Mouse (Mus musculus) MEL (cell line): ENCODE results near the gene Lpin3. TPM values are rescaled to one million over a fixed set of nuclear protein-coding genes. Genes with fewer than 3 reads are reported as not detected.

Experiments used
- DNase-seq: peaks from one replicate; pipeline ENCODE4 v3.0.0; 2011; ENCODE audit warnings: low read depth, low spot score
- H3K27ac ChIP-seq: 2 replicates; pipeline ENCODE4 v1.5.1; 2012; ENCODE audit warnings: low read depth, mild to moderate bottlenecking, control low read depth, low read length, moderate library complexity; ENCODE audit not compliant: control insufficient read depth
- H3K27me3 ChIP-seq, 2 experiments: fragments of 150-350 bp in 1 of 2; sonication (generic) in 1 of 2; 2 replicates each; pipeline ENCODE4 v1.6.1; 2012; ENCODE audit warnings: low read length in 2 of 2, mild to moderate bottlenecking in 2 of 2, improper control_type of control experiment in 1 of 2, moderate library complexity in 1 of 2; ENCODE audit not compliant: insufficient read depth in 2 of 2, control insufficient read depth in 1 of 2
- H3K36me3 ChIP-seq, 2 experiments: 2 replicates each; pipeline ENCODE4 v1.6.1; 2012 to 2014; ENCODE audit warnings: low read length in 2 of 2, improper control_type of control experiment in 1 of 2, inconsistent platforms in 1 of 2, mild to moderate bottlenecking in 1 of 2; ENCODE audit not compliant: insufficient read depth in 2 of 2, control insufficient read depth in 1 of 2
- H3K4me1 ChIP-seq, 2 experiments: fragments of 150-350 bp in 1 of 2; sonication (generic) in 1 of 2; 2 replicates each; pipeline ENCODE4 v1.6.1; 2012; ENCODE audit warnings: low read length in 2 of 2, improper control_type of control experiment in 1 of 2, mild to moderate bottlenecking in 1 of 2; ENCODE audit not compliant: insufficient read depth in 2 of 2, control insufficient read depth in 1 of 2
- H3K4me3 ChIP-seq, 2 experiments: fragments of 150-350 bp in 1 of 2; sonication (generic) in 1 of 2; 2 replicates each; pipeline ENCODE4 v1.5.1; 2012; ENCODE audit warnings: low read depth in 2 of 2, low read length in 2 of 2, mild to moderate bottlenecking in 2 of 2, moderate library complexity in 2 of 2, control low read depth in 1 of 2, improper control_type of control experiment in 1 of 2; ENCODE audit not compliant: control insufficient read depth in 1 of 2, insufficient read depth in 1 of 2
- H3K79me2 ChIP-seq: 2 replicates; pipeline ENCODE4 v1.6.1; 2012; ENCODE audit warnings: mild to moderate bottlenecking, low read length, moderate library complexity; ENCODE audit not compliant: control insufficient read depth, poor library complexity, insufficient read depth
- H3K9ac ChIP-seq: 2 replicates; pipeline ENCODE4 v1.6.1; 2012; ENCODE audit warnings: low read depth, mild to moderate bottlenecking, control low read depth, low read length, moderate library complexity; ENCODE audit not compliant: control insufficient read depth, poor library complexity, severe bottlenecking
- H3K9me3 ChIP-seq: fragments of 150-350 bp; sonication (generic); replicated peaks from 2 replicates; pipeline ENCODE4 v1.6.1; 2012; ENCODE audit warnings: mild to moderate bottlenecking, low read length, improper control_type of control experiment, moderate library complexity; ENCODE audit not compliant: insufficient read depth
- BHLHE40 ChIP-seq: IDR thresholded peaks from 2 replicates; pipeline ENCODE4 v1.6.1; 2012; ENCODE audit warnings: low read depth, mild to moderate bottlenecking, inconsistent platforms, low read length, improper control_type of control experiment, borderline replicate concordance
- CTCF ChIP-seq, 3 experiments: IDR thresholded peaks in 2 of 3; conservative IDR thresholded peaks in 1 of 3; 2 replicates each; pipeline ENCODE4 v1.5.1; 2011 to 2012; ENCODE audit warnings: low read length in 3 of 3, low read depth in 2 of 3, mild to moderate bottlenecking in 2 of 3, improper control_type of control experiment in 1 of 3, inconsistent platforms in 1 of 3, mixed read lengths in 1 of 3, moderate library complexity in 1 of 3; ENCODE audit not compliant: control insufficient read depth in 1 of 3, insufficient read depth in 1 of 3, poor library complexity in 1 of 3, severe bottlenecking in 1 of 3
- ELF1 ChIP-seq: IDR thresholded peaks from 2 replicates; pipeline ENCODE4 v1.6.1; 2014; ENCODE audit warnings: low read depth, mild to moderate bottlenecking, inconsistent platforms, low read length, improper control_type of control experiment, moderate library complexity
- EP300 ChIP-seq, 2 experiments: IDR thresholded peaks; 2 replicates each; pipeline ENCODE4 v1.6.1; 2011; ENCODE audit warnings: improper control_type of control experiment in 2 of 2, low read length in 2 of 2, low read depth in 1 of 2, mild to moderate bottlenecking in 1 of 2
- GATA1 ChIP-seq: IDR thresholded peaks from 2 replicates; pipeline ENCODE4 v1.6.1; 2011; ENCODE audit warnings: low read depth, low read length, improper control_type of control experiment
- HCFC1 ChIP-seq: IDR thresholded peaks from 2 replicates; pipeline ENCODE4 v1.6.1; 2012; ENCODE audit warnings: low read depth, mild to moderate bottlenecking, inconsistent platforms, low read length, improper control_type of control experiment, moderate library complexity
- JUND ChIP-seq: IDR thresholded peaks from 2 replicates; pipeline ENCODE4 v1.6.1; 2011; ENCODE audit warnings: low read depth, mild to moderate bottlenecking, improper control_type of control experiment, low read length
- MAFK ChIP-seq: IDR thresholded peaks from 2 replicates; pipeline ENCODE4 v1.6.1; 2011; ENCODE audit warnings: low read depth, mild to moderate bottlenecking, low read length, improper control_type of control experiment, borderline replicate concordance
- MAZ ChIP-seq: IDR thresholded peaks from 2 replicates; pipeline ENCODE4 v1.6.1; 2012; ENCODE audit warnings: low read depth, mild to moderate bottlenecking, inconsistent platforms, low read length, improper control_type of control experiment
- MEF2A ChIP-seq: IDR thresholded peaks from 2 replicates; pipeline ENCODE4 v1.6.1; 2014; ENCODE audit warnings: low read depth, mild to moderate bottlenecking, inconsistent platforms, low read length, improper control_type of control experiment; ENCODE audit not compliant: poor library complexity, insufficient replicate concordance, severe bottlenecking; ENCODE audit errors: extremely low read depth
- MXI1 ChIP-seq: IDR thresholded peaks from 2 replicates; pipeline ENCODE4 v1.6.1; 2011; ENCODE audit warnings: mild to moderate bottlenecking, low read depth, low read length, improper control_type of control experiment
- MYB ChIP-seq: IDR thresholded peaks from 2 replicates; pipeline ENCODE4 v1.6.1; 2011; ENCODE audit warnings: mild to moderate bottlenecking, low read depth, low read length, improper control_type of control experiment
- MYC ChIP-seq: IDR thresholded peaks from 2 replicates; pipeline ENCODE4 v1.6.1; 2011; ENCODE audit warnings: low read depth, mild to moderate bottlenecking, low read length, improper control_type of control experiment, moderate library complexity
- POLR2A ChIP-seq, 2 experiments: IDR thresholded peaks; 2 replicates each; pipeline ENCODE4 v1.6.1; 2011 to 2012; ENCODE audit warnings: low read length in 2 of 2, mild to moderate bottlenecking in 2 of 2, control low read depth in 1 of 2, improper control_type of control experiment in 1 of 2, low read depth in 1 of 2, moderate library complexity in 1 of 2; ENCODE audit not compliant: control insufficient read depth in 1 of 2, insufficient read depth in 1 of 2, poor library complexity in 1 of 2
- RAD21 ChIP-seq: IDR thresholded peaks from 2 replicates; pipeline ENCODE4 v1.6.1; 2011; ENCODE audit warnings: mild to moderate bottlenecking, low read depth, low read length, improper control_type of control experiment
- RCOR1 ChIP-seq: IDR thresholded peaks from 2 replicates; pipeline ENCODE4 v1.6.1; 2012; ENCODE audit warnings: low read depth, mild to moderate bottlenecking, inconsistent platforms, low read length, improper control_type of control experiment
- SIN3A ChIP-seq: IDR thresholded peaks from 2 replicates; pipeline ENCODE4 v1.6.1; 2012; ENCODE audit warnings: low read length, improper control_type of control experiment, inconsistent platforms
- TAL1 ChIP-seq: IDR thresholded peaks from 2 replicates; pipeline ENCODE4 v1.6.1; 2012; ENCODE audit warnings: mild to moderate bottlenecking, inconsistent platforms, low read length, moderate library complexity, mixed read lengths
- TBP ChIP-seq: IDR thresholded peaks from 2 replicates; pipeline ENCODE4 v1.8.0; 2011; ENCODE audit warnings: low read depth, low read length, improper control_type of control experiment
- TCF12 ChIP-seq: IDR thresholded peaks from 2 replicates; pipeline ENCODE4 v1.6.1; 2014; ENCODE audit warnings: low read depth, mild to moderate bottlenecking, inconsistent platforms, low read length, improper control_type of control experiment, moderate library complexity
- ZMIZ1 ChIP-seq: IDR thresholded peaks from 2 replicates; pipeline ENCODE4 v1.6.1; 2012; ENCODE audit warnings: low read depth, mild to moderate bottlenecking, inconsistent platforms, low read length, improper control_type of control experiment, moderate library complexity
- ZNF384 ChIP-seq: IDR thresholded peaks from 2 replicates; pipeline ENCODE4 v1.6.1; 2012; ENCODE audit warnings: low read depth, mild to moderate bottlenecking, inconsistent platforms, low read length, improper control_type of control experiment
- polyA plus RNA-seq, 2 experiments: library from polyadenylated mRNA; stranded (reverse) in 1 of 2; unstranded in 1 of 2; fragments of >175 nt in 1 of 2; fragments of >200 nt in 1 of 2; gene quantifications; 2 replicates each; pipeline versions ENCODE4 v1.2.1 to v1.2.4; 2012; ENCODE audit warnings: low replicate concordance in 2 of 2, low read depth in 1 of 2; ENCODE audit not compliant: insufficient read length in 2 of 2, insufficient read depth in 1 of 2, missing spikeins in 1 of 2
- total RNA-seq: library from RNA; depleted of rRNA; stranded (reverse); fragments of 300-350 nt; gene quantifications from 2 replicates; pipeline ENCODE4 v1.2.3, GENCODE M21; 2012

Gene Lpin3
- total and polyA plus RNA-seq, 3 experiments = 0.08 to 0.17 TPM; not detected in 1

DNA sequence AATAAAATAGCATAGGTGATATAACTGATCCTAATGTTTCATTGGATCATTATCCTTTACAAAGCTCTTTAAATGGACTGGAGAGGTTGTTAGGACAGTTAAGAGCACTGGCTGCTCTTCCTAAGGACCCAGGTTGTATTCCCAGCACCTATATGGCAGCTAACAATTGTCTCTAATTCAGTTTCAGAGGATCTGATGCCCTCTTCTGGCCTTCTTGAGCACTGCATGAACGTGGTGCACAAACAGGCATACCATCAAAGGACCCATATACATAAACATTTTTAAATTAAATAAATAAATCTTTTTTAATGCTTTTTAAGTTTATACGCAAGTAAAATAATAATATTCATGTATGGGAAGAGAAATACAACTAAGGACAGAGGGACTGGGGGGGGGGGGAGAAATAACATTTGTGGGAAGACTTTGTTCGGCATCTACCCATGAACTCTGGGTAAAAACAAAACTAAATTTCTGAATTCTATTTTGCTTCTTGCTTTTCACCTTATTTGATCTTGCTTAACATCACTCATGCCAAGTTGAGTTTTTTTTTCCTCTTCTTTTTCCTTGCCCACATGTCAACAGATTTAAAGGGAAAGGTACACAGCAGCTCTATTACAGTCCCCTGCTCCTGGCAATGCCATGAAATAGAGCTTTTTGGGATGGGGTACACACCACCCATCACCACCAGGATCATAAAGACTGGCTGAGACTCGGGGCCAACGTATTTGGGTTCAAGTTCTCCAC lies 23.9 kb upstream of the Lpin3 start:
- TF ChIP-seq CTCF (IDR thresholded peaks at IDR 0.05 in 2 of 3, conservative IDR thresholded peaks at IDR 0.05 in 1 of 3; ENCODE audit: control insufficient read depth in 1 of 3, insufficient read depth in 1 of 3, low read depth in 2 of 3, low read length in 3 of 3, poor library complexity in 1 of 3, severe bottlenecking in 1 of 3) = peak; percentile 18 to 36 (median 26); a peak in 4 of 6 replicates
- peak; percentile 28 for TF ChIP-seq RAD21
- TF ChIP-seq MYC = no peak
- no peak for TF ChIP-seq MEF2A
- Histone ChIP-seq H3K27ac (no peak overlapping the region), H3K4me3 (no peak overlapping the region), H3K9ac (no peak overlapping the region), H3K4me1 (peaks cover 0 to 13% of the 10 kb centered on the region in 2 experiments; a peak in 2 of 4 replicates), H3K9me3 (no peaks in the 10 kb centered on the region), H3K79me2 (no peaks in the 10 kb centered on the region; the same call in 1 of the 2 replicates), H3K27me3 (no peaks in the 10 kb centered on the region), H3K36me3 (peaks cover 0 to 12% of the 10 kb centered on the region in 2 experiments; a peak in 2 of 4 replicates)
- DNase-seq = peak; percentile 37

DNA sequence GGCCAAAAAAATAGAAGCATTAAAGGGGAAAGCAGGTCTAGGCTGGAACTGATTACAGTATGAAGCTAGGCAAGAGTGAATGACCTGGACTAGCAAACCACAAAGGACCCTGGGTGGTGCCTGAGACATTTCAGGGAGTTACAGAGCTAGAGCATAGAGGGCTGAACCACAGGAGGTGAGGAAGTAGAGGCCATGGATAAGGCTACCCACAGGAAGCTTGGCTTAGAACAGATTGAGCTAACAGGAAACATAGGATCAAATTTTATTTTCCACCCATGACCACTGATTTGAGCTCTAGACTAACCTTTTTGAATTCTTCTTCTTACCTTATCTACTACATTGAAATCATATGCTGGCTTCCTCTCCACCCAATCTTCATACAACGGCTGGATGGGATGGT lies 20.1 kb upstream of the Lpin3 start:
- Histone ChIP-seq H3K4me3 (no peak overlapping the region), H3K9me3 (no peaks in the 10 kb centered on the region), H3K79me2 (no peaks in the 10 kb centered on the region; the same call in 1 of the 2 replicates), H3K27me3 (no peaks in the 10 kb centered on the region), H3K9ac (no peak overlapping the region), H3K36me3 (peaks cover 0 to 15% of the 10 kb centered on the region in 2 experiments; a peak in 2 of 4 replicates), H3K4me1 (peaks cover 0 to 13% of the 10 kb centered on the region in 2 experiments; a peak in 2 of 4 replicates), H3K27ac (no peak overlapping the region)
- TF ChIP-seq MAFK = no peak
- no peak for TF ChIP-seq TBP
- TF ChIP-seq JUND = no peak
- TF ChIP-seq POLR2A (IDR thresholded peaks at IDR 0.05; ENCODE audit: control insufficient read depth in 1 of 2, insufficient read depth in 1 of 2, low read depth in 1 of 2, low read length in 2 of 2, poor library complexity in 1 of 2) = no peak
- no peak for TF ChIP-seq MAZ
- TF ChIP-seq TCF12 = peak; percentile 37; the same call in 1 of the 2 replicates
- no peak for TF ChIP-seq MXI1
- no peak for TF ChIP-seq HCFC1
- TF ChIP-seq ELF1 = no peak
- TF ChIP-seq SIN3A = no peak
- no peak for TF ChIP-seq ZMIZ1
- no peak for TF ChIP-seq CTCF (IDR thresholded peaks at IDR 0.05 in 2 of 3, conservative IDR thresholded peaks at IDR 0.05 in 1 of 3; ENCODE audit: control insufficient read depth in 1 of 3, insufficient read depth in 1 of 3, low read depth in 2 of 3, low read length in 3 of 3, poor library complexity in 1 of 3, severe bottlenecking in 1 of 3)
- TF ChIP-seq GATA1 = peak; percentile 67
- TF ChIP-seq TAL1 = peak; percentile 60
- TF ChIP-seq MYB = no peak
- TF ChIP-seq MEF2A = no peak
- peak; percentile 67 to 71 for TF ChIP-seq EP300 (IDR thresholded peaks at IDR 0.05; ENCODE audit: low read depth in 1 of 2, low read length in 2 of 2)
- no peak for TF ChIP-seq RAD21
- no peak for TF ChIP-seq BHLHE40
- TF ChIP-seq ZNF384 = no peak
- peak; percentile 97 for TF ChIP-seq RCOR1
- DNase-seq = peak; percentile 65
